Mouse (Mus musculus) cerebellum, adult 8-10 months (tissue): ENCODE data around the gene Gm765.

Experiments used
- DNase-seq: peaks from one replicate; pipeline ENCODE4 v3.0.0; 2022

The Gm765 gene

DNA sequence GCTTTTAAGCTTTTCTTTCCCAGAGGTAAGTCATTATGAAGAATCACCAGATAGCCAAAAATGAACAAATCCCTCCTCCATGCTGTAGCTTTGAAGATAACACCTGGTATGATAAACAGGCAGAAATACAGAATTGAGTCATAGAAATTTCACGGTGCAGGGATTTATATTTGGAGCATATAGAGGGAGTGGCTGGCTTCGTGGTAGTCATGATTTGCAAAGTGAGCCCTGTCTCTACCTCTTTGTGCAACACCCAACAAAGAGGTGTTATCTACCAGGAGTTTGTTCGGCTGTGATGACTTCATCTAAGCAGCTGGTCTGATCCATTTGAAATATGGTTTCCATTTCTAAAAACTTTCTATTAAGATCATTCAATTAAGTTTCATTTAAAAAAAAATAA is 130.3 kb downstream of the Gm765 start:
- no peak for DNase-seq

DNA sequence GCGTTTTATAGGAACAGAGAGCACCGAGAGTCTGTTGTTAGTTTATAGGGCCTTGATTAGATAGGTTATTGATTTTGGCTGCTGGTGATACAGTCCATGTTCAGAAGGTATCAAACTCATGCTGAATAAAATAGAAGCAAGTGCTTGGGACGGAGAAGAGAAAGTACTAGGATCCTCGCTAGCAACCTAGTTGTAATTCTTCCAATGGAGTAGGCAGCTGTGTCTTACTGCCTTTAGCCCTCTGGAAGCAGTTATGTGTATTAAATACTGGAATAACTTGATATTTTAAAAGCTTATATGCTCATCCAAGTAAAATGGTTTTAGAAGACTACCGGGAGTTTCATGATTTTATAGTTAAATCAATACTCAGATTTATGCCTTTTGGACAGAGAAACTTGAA is 132.3 kb downstream of the Gm765 start:
- DNase-seq = no peak

- no peak for DNase-seq
Measured at GRCm38 (mm10) chr6:98208051-98208450, 134.5 kb downstream of the Gm765 start.

DNA sequence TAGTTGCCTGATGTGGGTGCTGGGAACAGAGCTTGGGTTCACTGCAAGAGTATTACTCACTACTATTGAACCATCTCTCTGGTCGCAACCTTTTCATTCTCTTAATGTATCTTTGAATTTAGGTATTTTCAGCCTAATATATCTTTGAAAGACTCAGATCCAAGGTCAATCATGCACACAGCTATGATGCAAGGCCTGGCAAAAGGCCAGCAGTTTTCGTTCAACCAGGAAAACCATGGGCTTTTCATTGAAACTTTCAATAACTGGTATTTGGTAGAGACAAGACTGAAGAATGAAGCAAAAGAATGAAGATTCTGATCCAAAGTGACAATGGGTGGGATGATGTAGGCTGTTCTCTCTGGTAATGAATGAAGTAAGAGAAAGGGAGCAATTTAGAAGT is 143.8 kb downstream of the Gm765 start:
- no peak for DNase-seq

GRCm38 (mm10) chr6:98190745-98191442 is 151.7 kb downstream of the Gm765 start:
- DNase-seq = no peak
